Mouse (Mus musculus) Muller cell, postnatal 12 days (primary cell): ENCODE measurements around the gene Kcnk15.

ENCODE experiments used
- DNase-seq: peaks from one replicate; pipeline ENCODE4 v3.0.0-alpha.2; 2015; ENCODE audit errors: inconsistent ontology term

Gene Kcnk15

GRCm38 (mm10) chr2:163875484-163875883 is 22.0 kb downstream of the Kcnk15 start:
- DNase-seq = peak; percentile 20

DNA sequence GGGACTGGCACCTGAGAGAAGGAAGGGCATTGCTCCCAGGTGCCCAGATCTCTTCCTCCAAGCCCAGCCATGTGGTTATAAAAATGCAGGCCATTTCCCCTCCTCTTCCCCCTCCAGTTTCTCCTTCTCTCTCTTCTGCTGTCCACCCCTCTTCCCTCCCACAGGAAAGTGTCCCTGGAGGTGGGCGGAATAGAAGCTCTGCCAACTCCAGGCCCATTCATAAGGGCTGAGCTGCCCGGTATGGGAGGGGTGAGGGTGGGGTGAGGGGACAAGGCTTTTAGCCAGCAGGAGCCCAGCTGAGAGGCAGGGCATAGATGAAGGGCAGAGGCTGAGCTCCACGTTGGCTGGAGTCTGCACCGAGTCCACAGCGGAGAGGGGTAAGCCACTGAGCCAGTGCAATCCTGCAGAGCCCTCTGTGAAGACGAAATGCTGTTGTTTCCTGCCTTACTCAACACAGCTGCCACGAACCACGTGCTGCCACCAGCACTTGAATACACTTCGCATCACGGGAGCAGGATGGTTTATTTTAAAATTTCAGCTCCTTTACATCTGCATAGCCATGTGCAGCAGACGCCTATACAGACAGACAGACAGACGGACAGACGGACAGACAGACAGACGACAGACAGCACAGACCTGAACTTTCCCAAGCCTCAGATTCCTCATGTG is 23.5 kb downstream of the Kcnk15 start:
- DNase-seq = peak; percentile 49

DNA sequence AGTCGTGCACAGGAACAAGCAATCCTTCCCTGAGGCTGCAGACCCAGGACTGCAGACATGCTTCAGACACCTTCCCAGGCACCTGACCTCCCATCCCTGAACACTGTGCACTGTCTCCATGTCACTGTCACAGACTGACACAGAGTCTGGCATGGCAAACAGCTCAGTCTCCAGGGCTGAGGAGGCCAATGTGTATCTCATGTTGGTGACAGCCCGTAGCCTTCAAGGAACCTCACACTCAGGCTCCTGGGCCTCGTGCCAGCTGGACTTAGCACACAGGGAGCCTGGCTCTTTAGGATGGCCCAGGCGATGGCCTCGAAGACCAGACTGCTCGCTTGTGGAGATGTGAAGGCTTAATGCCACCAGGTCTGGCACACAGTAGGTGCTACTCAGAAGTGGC is 27.4 kb downstream of the Kcnk15 start:
- DNase-seq = no peak

DNA sequence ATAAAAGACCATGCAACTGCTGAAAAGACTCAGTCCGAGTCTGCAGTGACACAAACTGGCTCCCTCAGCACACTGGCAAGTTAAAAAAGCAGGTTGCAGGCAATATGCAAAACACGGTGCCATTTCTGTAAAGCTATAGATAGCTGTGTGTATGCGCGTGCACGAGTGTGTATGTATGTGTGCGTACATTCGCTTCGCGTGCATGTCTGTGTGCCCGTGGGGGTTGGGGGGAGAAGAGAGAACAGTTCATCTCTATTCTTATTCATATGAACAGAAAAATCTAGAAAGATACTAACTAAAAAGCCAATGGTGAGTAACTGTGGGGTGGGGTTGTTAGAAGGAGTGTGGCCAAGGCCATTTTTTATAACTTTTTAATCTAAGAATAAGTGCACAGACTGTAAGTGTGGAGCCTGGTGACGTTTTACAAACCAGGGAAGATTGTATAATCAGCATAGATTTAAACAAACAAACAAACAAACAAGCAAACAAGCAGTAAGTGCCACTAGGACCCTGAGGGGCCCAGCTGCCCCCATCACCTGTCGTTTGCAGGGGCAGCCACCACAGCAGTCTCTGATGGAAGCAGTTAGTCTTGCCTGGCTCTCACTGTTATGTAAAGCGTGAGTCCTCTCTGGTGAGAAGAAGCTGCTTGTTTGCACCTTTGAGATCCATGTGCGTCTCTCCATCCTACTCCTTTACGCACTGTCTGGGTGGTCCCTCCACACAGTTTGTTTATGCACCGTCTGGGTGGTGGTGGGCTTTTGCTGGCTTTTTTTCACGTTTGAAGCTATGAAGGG is 29.6 kb downstream of the Kcnk15 start:
- DNase-seq = no peak

DNA sequence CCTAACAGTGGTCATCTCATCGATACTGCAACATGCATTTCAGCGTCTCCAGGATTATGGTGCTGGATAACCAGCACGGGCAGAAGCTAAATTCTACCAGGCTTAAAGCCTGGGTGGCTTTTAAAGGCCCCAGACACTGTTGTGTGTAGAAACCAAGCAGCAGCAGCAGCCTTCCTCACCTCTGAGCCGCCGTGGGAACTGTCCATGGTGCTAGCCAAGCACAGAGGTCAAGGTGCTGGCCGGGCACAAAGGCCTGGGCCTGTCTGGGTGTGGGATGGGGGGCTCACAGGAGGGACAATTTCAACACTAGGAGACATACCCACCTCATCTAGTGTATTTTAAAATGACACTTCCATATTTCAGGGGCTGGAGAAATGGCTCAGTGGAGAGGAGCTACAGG is 36.0 kb downstream of the Kcnk15 start:
- DNase-seq = no peak

GRCm38 (mm10) chr2:163890586-163890985 is 37.1 kb downstream of the Kcnk15 start:
- no peak for DNase-seq

GRCm38 (mm10) chr2:163891271-163891670 is 37.8 kb downstream of the Kcnk15 start:
- DNase-seq = no peak

DNA sequence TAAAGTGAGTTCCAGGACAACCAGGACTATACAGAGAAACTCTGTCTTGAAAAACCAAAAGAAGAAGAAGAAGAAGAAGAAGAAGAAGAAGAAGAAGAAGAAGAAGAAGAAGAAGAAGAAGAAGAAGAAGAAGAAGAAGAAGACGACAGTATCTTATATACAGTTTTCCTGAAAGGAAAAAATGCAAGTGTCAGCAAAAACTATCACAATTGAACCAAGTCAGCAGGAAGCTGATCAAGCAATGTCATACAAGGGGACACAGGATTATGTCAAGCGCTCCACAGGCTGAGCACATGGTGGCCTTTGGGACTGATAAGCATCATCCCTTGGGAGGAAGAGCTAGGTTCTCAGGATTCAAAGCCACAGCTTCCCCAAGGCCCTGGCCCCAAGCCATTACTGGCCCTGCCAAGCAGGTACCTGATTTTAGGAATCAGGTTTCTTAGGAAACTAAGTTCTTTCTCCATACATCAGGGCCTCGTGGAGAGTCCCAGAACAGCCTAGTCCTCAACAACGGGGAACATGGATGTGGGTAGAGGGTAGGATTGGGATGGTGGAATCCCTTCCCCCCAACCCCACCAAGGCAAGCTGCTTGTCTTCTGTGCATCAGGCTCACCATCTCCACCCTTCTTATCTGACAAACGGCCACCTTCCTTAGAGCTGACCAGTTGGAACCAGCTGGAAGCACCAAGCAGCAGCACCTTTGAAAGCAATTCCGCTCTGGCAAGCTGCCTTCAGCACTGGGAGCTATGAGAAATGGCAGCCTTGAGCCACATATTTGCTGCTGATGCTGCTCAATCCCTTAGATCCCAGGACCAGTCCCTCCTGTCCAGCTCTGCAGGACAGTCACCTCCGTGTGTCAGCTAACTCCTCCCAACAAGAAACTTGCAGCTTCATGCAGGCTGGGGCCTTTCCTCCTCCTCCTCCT is 40.3 kb downstream of the Kcnk15 start:
- DNase-seq = no peak

DNA sequence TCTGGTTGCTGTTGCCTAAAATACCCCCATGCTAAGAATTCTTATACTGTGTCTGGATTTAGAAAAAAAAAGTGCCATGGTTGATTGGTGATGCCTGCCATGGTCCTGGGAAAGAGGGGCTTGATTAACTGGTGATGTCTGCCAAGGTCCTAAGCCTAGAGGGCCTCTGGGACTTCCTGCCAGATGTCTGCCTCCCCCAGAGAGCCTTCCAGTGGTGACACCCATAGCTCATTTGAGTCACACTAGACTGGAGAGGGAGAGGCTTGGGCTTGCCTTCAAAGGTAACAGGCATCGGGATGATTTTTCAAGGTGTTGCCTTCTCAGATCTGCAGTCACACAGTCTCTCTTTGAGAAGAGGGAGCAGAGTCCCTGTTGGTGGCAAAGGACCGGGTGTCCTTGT is 41.7 kb downstream of the Kcnk15 start:
- no peak for DNase-seq

GRCm38 (mm10) chr2:163897026-163897425 is 43.6 kb downstream of the Kcnk15 start:
- no peak for DNase-seq

DNA sequence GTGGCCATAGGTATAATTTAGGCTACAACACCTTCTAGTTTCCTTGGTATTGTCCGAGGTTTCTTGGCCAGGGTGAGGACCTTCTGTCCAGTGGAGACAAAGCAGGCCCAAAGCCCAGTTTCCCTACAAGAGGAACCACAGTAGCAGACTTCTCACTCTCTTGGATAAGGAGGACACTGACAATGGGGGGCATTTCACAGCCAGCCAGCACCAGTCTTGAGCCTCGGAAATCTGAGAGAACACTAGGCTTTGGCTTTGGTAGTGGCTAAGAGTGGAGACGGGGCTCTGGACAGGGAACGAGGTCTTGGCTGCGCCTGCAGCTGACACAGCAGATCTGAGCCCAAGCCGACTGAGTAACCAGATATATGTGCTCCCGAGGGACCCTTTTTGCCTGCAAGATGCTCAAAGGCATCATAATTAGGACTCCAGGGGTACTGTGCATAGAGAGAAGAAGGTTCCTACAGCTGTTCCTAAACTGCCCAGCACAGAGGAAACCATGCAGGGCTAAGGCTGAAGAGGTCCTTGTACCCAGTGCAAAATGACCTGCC is 44.6 kb downstream of the Kcnk15 start:
- DNase-seq = no peak

GRCm38 (mm10) chr2:163899910-163900411 is 46.5 kb downstream of the Kcnk15 start:
- DNase-seq = no peak

DNA sequence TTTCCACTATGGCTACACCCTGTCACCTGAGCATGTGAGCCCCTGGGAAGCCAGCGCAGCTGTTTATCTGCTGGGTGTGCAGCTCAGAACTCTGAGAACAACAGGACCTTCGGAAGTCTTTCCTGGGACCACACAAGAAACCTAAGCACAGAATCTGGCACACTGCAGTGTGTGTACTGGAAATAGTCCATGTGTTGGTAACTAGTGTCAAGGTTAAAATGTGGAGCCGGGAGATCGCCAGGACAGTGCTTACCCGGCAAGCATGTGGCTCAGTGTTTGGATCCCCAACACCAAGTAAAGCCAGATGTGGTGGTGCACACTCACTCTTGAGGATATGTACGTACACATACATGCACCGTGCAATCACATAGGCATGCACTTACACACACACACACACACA is 47.6 kb downstream of the Kcnk15 start:
- no peak for DNase-seq

DNA sequence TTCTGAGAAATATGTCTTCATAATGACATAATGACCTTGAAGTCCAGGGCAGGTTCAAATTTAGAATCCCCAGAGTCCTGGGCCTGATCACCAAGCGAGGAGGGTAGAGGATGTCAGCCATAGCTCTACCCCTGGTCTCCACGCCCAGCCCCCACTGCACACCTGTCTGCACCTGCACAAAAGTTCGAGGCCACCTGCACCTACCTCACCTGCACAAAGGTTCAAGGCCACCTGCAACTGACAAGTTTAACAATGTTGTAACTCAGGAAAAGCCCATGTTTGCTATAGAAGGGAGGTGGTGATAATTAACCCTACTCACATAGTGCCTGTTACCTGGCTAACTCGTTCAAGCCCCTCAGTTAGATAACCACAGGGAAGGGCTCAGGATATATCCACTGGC is 49.0 kb downstream of the Kcnk15 start:
- no peak for DNase-seq

DNA sequence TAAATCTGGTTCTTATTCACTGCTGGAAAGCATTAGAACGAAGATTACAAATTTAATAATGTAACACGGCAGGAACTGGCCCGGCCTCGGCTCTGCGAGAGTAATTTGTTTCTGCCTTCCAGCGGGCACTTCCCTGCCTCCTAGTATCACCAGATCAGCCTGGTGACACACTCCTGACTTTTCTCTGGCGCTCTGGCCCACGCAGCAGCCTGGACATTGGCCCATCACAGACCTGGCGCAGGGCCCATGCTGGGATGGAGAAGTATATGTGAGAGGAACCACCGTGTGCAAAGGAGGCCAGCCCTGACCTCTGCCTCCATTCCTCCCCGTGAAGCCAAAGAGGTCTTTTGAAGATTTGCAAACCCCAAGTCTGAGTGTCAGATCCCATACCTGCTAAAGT is 50.0 kb downstream of the Kcnk15 start:
- DNase-seq = no peak

GRCm38 (mm10) chr2:163904323-163904722 is 50.9 kb downstream of the Kcnk15 start:
- DNase-seq = no peak

DNA sequence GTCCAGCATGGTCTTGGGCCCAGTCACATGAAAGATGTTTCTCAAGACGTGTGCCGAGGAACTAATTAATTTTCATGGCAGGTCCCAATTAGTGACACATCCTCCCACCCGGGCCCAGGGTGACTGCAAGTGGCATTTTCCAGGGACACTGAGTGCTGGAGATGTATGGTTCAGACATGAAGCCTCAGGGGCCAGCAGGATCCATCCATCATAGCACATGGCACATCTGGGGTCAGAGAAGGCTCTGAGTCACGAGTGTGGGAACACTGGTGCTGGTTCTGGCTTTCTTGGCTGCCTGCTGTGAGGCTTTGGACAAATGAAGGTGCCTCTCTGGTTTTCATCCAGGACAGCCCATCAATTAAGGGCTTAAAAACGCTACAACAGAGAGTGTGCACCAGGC is 53.7 kb downstream of the Kcnk15 start:
- DNase-seq = no peak
